Mouse (Mus musculus) stomach, embryonic 16.5 days (tissue): ENCODE data around the gene Ppm1b. TPM values are rescaled to one million over a fixed set of nuclear protein-coding genes. Genes with fewer than 3 reads are reported as not detected.

Experiments used
- ATAC-seq: fragments of 200-750 bp; cut with Nextera tagmentation; 2 replicates; pipeline ENCODE4 v1.8.0; 2017; ENCODE audit warnings: moderate number of reproducible peaks, moderate TSS enrichment; ENCODE audit not compliant: insufficient read depth, low FRiP score
- H3K27ac ChIP-seq: fragments of 300-500 bp; sonication (generic); 2 replicates; pipeline ENCODE4 v1.5.1; 2014; ENCODE audit warnings: low read length
- H3K27me3 ChIP-seq: fragments of 300-500 bp; sonication (generic); 2 replicates; pipeline ENCODE4 v1.6.1; 2014; ENCODE audit warnings: low read length, control low read depth, mixed read lengths; ENCODE audit not compliant: control insufficient read depth, insufficient read depth
- H3K36me3 ChIP-seq: fragments of 300-500 bp; sonication (generic); 2 replicates; pipeline ENCODE4 v1.6.1; 2014; ENCODE audit warnings: low read length; ENCODE audit not compliant: control insufficient read depth, insufficient read depth
- H3K4me1 ChIP-seq: fragments of 300-500 bp; sonication (generic); 2 replicates; pipeline ENCODE4 v1.6.1; 2014; ENCODE audit warnings: low read length, control low read depth, mixed read lengths; ENCODE audit not compliant: control insufficient read depth, insufficient read depth
- H3K4me2 ChIP-seq: fragments of 300-500 bp; sonication (generic); 2 replicates; pipeline ENCODE4 v1.6.1; 2014; ENCODE audit warnings: low read depth, low read length, mixed read lengths
- H3K4me3 ChIP-seq: fragments of 300-500 bp; sonication (generic); replicated peaks from 2 replicates; pipeline ENCODE4 v1.5.1; 2014; ENCODE audit warnings: mild to moderate bottlenecking, low read length
- H3K9ac ChIP-seq: fragments of 300-500 bp; sonication (generic); 2 replicates; pipeline ENCODE4 v1.6.1; 2014; ENCODE audit warnings: low read length
- H3K9me3 ChIP-seq: fragments of 300-500 bp; sonication (generic); replicated peaks from 2 replicates; pipeline ENCODE4 v1.6.1; 2016; ENCODE audit warnings: low read length, control low read depth; ENCODE audit not compliant: control insufficient read depth
- WGBS: fragments of 180-500 bp; shearing (Covaris S2); extraction: QIAGEN DNeasy Blood & Tissue Kit; methylation state at CpG from one replicate; pipeline ENCODE4 v1.1.7; 2014; 5-methylcytosine and 5-hydroxymethylcytosine counted together
- polyA plus RNA-seq: library from polyadenylated mRNA; unstranded; fragments of >200 nt; fragmentation: Nextera tagmentation; extraction: Ambion mirVana; gene quantifications from 2 replicates; pipeline ENCODE4 v1.2.1, GENCODE M21; 2015

Ppm1b gene
- polyA plus RNA-seq, 1 experiment from 2014 or later = 56.1 TPM

GRCm38 (mm10) chr17:84936809-84937208 is 19.7 kb upstream of the Ppm1b start:
- no peak overlapping the region for H3K4me2 ChIP-seq
- no peak overlapping the region for H3K4me3 ChIP-seq
- H3K27ac ChIP-seq = no peak overlapping the region
- no peaks in the 10 kb centered on the region for H3K4me1 ChIP-seq
- no peaks in the 10 kb centered on the region for H3K9me3 ChIP-seq
- H3K36me3 ChIP-seq = no peaks in the 10 kb centered on the region
- ATAC-seq = no peak
- H3K27me3 ChIP-seq = no peaks in the 10 kb centered on the region
- 90% methylated on average over 5 of the region's 5 CpGs for WGBS
- H3K9ac ChIP-seq = no peak overlapping the region

- H3K9me3 ChIP-seq = no peaks in the 10 kb centered on the region
- ATAC-seq = no peak
- H3K4me2 ChIP-seq = no peak overlapping the region
- H3K4me1 ChIP-seq = no peaks in the 10 kb centered on the region
- WGBS = 86% methylated on average over 7 of the region's 7 CpGs
- H3K27me3 ChIP-seq = no peaks in the 10 kb centered on the region
- no peak overlapping the region for H3K9ac ChIP-seq
- H3K36me3 ChIP-seq = no peaks in the 10 kb centered on the region
- H3K27ac ChIP-seq = no peak overlapping the region
- H3K4me3 ChIP-seq = no peak overlapping the region
Measured at GRCm38 (mm10) chr17:84937220-84937619, 19.3 kb upstream of the Ppm1b start.

- Histone ChIP-seq H3K27ac (no peak overlapping the region), H3K4me3 (no peak overlapping the region), H3K4me1 (no peaks in the 10 kb centered on the region; the same call in 1 of the 2 replicates), H3K36me3 (no peaks in the 10 kb centered on the region), H3K9me3 (no peaks in the 10 kb centered on the region), H3K27me3 (no peaks in the 10 kb centered on the region), H3K9ac (no peak overlapping the region), H3K4me2 (no peak overlapping the region)
- 92% methylated on average over 4 of the region's 4 CpGs for WGBS
- ATAC-seq = no peak
Measured at GRCm38 (mm10) chr17:84938215-84938614, 18.3 kb upstream of the Ppm1b start.

GRCm38 (mm10) chr17:84940017-84940731 is 16.4 kb upstream of the Ppm1b start:
- Histone ChIP-seq H3K4me1 (no peaks in the 10 kb centered on the region; the same call in 1 of the 2 replicates), H3K36me3 (no peaks in the 10 kb centered on the region), H3K4me3 (no peak overlapping the region), H3K9me3 (no peaks in the 10 kb centered on the region), H3K9ac (no peak overlapping the region), H3K27ac (no peak overlapping the region), H3K4me2 (no peak overlapping the region), H3K27me3 (no peaks in the 10 kb centered on the region)
- ATAC-seq = no peak
- WGBS = 74% methylated on average over 9 of the region's 9 CpGs

- WGBS = 81% methylated on average over 13 of the region's 13 CpGs
- Histone ChIP-seq H3K27ac (no peak overlapping the region), H3K9ac (no peak overlapping the region), H3K4me3 (no peak overlapping the region), H3K9me3 (no peaks in the 10 kb centered on the region), H3K27me3 (no peaks in the 10 kb centered on the region), H3K4me1 (no peaks in the 10 kb centered on the region; the same call in 1 of the 2 replicates), H3K36me3 (no peaks in the 10 kb centered on the region), H3K4me2 (no peak overlapping the region)
- no peak for ATAC-seq
Measured at GRCm38 (mm10) chr17:84941291-84941868, 15.2 kb upstream of the Ppm1b start.

GRCm38 (mm10) chr17:84942358-84943032 is 14.0 kb upstream of the Ppm1b start:
- H3K9ac ChIP-seq = no peak overlapping the region
- no peaks in the 10 kb centered on the region for H3K27me3 ChIP-seq
- H3K36me3 ChIP-seq = no peaks in the 10 kb centered on the region
- H3K4me1 ChIP-seq = no peaks in the 10 kb centered on the region; the same call in 1 of the 2 replicates
- no peak overlapping the region for H3K4me3 ChIP-seq
- no peak overlapping the region for H3K27ac ChIP-seq
- no peaks in the 10 kb centered on the region for H3K9me3 ChIP-seq
- no peak overlapping the region for H3K4me2 ChIP-seq
- no peak for ATAC-seq
- WGBS = 71% methylated on average over 10 of the region's 10 CpGs

GRCm38 (mm10) chr17:84943033-84943393 is 13.5 kb upstream of the Ppm1b start:
- Histone ChIP-seq H3K27ac (0 out of 2 replicates have a peak overlapping the region, but pooled peaks have one; percentile 8), H3K27me3 (no peaks in the 10 kb centered on the region), H3K4me1 (no peaks in the 10 kb centered on the region; the same call in 1 of the 2 replicates), H3K4me2 (no peak overlapping the region), H3K4me3 (no peak overlapping the region), H3K36me3 (no peaks in the 10 kb centered on the region), H3K9ac (no peak overlapping the region), H3K9me3 (no peaks in the 10 kb centered on the region)
- WGBS = 54% methylated on average over 2 of the region's 2 CpGs
- ATAC-seq = no peak

- no peaks in the 10 kb centered on the region for H3K36me3 ChIP-seq
- no peak overlapping the region for H3K9ac ChIP-seq
- 88% methylated on average over 6 of the region's 6 CpGs for WGBS
- ATAC-seq = no peak
- no peaks in the 10 kb centered on the region for H3K27me3 ChIP-seq
- no peak overlapping the region for H3K4me2 ChIP-seq
- no peak overlapping the region for H3K27ac ChIP-seq
- H3K9me3 ChIP-seq = no peaks in the 10 kb centered on the region
- H3K4me1 ChIP-seq = no peaks in the 10 kb centered on the region; the same call in 1 of the 2 replicates
- H3K4me3 ChIP-seq = no peak overlapping the region
Measured at GRCm38 (mm10) chr17:84944348-84944747, 12.2 kb upstream of the Ppm1b start.

GRCm38 (mm10) chr17:84952521-84952920 is 4.0 kb upstream of the Ppm1b start:
- Histone ChIP-seq H3K36me3 (no peaks in the 10 kb centered on the region), H3K4me3 (no peak overlapping the region), H3K4me1 (0 out of 2 replicates have a peak, but pooled peaks cover 6% of the 10 kb centered on the region), H3K27me3 (no peaks in the 10 kb centered on the region), H3K9me3 (no peaks in the 10 kb centered on the region), H3K4me2 (no peak overlapping the region), H3K27ac (no peak overlapping the region), H3K9ac (no peak overlapping the region)
- 91% methylated on average over 5 of the region's 5 CpGs for WGBS
- no peak for ATAC-seq
